Mouse (Mus musculus) cerebellum, adult 11 months (tissue): Measurements from ENCODE around the gene Tbc1d24.

Experiments used
- DNase-seq: peaks from one replicate; pipeline ENCODE4 v3.0.0; 2022

Gene Tbc1d24

DNA sequence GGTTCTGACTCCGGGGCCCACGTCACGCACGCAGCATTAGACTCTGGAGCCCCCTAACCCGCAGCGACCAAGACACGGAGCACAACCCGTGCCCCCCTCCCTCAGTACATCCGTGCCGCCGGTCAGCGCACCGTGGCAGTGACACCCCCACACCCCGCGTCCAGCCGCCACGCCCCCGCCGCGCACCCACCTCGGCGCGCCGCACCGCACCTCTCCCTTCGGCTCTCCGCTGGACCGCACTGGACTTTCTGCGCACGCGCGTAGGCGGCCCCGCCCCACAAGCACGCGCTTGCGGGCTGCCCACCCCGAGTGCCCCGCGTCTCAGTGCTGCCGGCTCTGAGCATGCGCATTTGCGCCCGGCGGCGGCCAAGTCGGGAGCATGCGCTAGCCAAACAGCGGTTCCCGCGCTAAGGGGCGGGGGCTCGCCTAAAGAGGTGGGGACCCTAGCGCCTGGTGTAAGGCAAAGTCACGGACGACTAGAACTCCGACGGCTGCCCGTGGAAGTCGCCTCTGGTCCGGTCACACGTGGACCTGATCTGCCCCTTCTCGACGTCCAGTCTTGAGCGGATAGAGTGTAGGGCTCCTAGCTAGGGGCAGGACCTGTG, at the start of gene Tbc1d24:
Gene Tbc1d24 (minus strand): TSS at position 279 of the 605 bp plus-strand sequence.
- peak; percentile 96 for DNase-seq

DNA sequence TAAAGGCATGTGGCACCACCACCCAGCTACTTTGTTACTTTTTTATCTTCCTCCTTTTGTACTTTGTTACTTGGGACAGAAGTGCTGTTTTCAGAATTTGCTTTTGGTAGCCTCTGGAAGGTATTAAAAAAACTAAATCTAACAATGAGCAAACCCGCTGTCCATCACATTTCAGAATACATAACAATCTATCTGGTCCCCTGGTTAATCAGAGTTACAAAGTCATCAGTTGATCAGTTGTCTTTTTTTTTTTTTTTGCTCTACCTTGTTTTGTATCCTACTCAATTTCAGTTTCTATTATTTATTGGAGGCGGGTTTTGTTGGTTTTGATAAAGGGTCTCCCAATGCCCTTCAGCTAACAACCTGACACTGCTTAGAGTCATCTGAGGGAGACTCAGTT, 47.0 kb upstream of the Tbc1d24 start:
- DNase-seq = no peak

DNA sequence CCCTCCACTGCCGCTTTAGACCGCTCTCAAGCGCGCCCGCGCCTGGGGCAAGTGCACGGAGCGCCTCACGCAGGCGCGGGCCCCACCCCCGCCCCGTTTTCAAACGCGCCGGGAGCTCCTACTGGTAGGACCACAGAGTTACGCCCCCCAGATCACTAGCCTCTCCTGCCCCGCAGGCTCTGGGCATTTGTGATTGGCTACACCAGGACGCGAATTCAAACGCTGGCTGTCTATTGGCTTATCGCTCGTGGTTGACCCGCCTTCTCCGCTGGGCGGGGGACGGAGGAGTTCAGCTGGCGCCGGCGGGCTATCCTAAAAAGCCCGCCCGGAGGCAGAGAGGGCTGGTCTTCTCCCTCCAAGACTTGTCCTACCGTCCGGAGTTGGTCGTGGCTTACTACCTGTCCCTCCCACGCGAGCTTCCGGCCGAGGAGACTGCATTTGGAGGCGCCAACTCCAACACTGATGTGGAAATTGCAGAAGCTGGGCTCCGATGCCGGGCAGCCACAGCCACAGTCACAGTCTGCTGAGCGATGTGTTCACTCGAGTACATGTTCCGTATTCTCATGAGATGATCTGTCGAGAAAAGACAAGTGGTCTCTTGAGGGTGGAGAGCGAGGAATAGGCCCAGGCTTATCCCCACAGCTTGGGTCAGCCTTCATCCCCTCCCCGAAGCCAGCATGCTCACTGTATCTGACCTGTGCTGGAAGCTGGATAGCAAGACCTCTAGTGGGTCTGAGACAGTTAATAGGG, 46.1 kb upstream of the Tbc1d24 start, which contains the start of gene Ccnf:
Gene Ccnf (minus strand): TSS at position 165 of the 750 bp plus-strand sequence.
- DNase-seq = peak; percentile 95

DNA sequence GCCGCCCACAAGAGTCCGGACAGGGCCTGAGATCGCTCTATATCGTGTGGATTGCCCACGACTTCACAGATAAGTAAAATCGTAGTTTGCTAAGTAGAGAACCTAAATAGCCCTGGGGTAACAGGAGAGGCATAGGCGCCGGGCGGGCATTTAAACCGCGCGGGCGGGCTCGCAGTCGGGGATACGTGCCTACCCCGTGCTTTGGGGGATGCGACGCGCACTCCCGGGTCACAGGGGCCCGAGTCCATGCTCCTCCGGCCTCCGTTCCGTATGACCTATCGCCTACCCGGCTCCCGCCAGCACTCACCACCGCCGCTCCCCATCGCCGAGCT, 45.6 kb upstream of the Tbc1d24 start:
- DNase-seq = no peak

DNA sequence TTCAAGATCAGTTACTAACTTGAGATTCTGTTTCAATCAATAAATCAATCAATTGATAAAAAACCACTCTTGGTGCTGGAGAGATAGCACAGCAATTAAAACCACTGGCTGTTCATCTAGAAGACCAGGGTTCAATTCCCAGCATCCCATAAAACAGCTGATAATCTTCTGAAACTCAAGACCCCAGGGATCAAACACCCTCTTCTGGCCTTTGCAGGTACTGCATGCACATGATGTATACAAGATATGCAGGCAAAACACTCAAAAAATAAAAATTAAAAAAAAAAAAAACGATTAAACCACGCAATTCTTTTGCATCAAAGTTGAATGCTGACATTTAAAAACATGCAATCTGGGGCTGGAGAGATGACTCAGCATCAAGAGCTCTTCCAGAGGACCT, 43.3 kb upstream of the Tbc1d24 start:
- DNase-seq = no peak

DNA sequence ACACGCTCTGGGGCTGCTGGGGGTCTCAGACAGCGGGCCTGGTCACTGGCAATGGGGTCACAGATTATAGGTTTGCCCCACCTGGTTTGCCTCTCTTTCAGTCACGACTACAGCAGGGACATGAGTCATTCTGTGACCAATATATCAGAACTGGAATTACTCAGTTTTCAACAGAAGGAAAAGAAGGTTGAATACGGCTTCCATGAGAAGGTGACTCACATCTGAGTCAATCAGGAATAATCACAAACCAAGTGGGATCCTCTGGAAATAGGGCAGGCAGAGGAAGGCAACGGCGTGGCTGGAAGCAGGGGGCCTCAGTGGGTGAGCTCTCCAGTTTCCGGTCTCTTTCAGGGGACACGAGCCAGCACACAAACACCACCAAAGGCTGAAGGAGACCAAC, 38.7 kb upstream of the Tbc1d24 start:
- DNase-seq = no peak

DNA sequence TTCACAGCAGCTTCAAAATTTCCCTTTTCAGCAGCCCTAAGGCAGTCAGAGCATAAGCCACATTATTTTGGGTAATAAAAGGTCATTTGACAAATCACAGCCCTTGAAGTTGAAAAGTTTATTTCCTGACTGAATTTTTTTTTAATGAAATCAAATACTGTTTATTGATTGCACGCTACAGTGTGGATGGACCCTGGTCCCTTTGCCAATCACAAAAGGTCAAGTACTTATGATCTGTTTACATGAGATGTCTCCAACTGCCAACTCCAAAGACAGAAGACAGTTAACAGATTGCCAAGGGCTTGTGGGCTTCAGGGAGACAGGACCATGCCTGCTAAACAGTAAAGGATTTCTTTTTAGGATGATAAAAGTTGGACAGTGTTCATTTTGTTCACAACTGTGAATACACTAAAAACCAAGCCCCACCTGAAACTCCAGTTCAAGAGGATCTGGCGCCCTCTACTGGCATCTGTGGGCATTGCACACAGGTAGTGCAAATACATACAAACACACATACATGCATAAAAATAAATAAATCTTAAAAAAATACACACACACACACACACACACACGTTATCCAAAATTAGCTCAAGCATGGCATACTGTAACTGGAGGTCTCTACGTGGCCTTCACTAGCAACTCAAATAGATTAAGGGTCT, 38.1 kb upstream of the Tbc1d24 start:
- no peak for DNase-seq

DNA sequence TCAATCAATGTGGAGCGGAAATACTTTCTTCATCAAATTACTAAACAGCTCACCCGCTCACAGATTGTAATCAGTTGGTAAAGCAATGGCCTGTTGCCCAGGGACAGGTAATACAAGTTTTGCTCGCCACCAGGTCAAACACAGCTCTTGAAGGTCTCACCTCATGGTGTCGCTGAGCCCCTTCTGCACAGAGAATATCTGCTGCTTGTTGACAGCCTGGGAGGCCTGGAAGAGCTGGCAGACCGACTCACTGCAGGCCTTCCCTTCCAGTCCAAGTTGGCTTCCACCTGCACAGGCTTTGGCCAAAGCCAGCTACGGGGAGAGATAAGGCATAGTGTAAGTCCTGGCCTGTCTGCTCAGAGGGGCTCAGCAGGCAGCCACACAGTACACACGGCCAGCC, 31.6 kb upstream of the Tbc1d24 start:
- DNase-seq = peak; percentile 66

DNA sequence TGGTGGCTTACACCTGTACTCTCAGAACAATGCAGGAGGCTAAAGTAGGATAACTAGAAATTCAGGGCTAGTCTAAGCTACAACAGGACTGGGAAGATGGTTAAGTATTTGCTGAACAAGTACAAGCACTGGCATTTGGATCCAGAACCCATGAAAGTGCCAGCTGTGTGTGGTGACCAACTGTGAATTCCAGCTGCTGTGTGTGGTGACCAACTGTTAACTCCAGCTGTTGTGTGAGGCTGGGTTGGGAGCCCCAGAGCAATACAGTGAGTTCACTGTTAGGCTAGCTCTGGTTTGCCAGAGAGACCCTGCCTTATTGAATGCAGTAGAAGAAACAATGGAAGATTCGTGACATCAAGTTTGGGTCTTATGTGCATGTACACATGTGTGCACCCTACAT, 31.1 kb upstream of the Tbc1d24 start:
- DNase-seq = no peak

DNA sequence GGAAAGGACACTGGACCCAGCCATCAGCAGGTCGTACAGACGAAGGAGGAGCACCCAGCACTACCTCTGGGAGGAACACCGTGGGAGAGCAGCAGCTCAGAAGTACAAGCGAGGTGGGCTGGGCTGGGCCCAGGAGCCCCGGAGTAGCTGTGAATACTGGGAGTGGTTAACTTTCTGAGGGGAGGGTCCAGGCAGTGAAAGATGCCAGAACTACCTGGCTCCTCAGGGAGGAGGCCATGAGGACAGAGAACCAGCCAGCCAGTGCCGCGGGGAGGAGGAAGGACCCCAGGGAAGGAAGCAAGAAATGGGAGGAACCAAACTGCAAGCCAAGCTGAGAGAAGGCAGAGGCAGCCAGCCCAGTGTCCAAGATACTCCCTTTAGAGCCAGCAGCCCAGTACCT, 22.6 kb upstream of the Tbc1d24 start:
- no peak for DNase-seq

DNA sequence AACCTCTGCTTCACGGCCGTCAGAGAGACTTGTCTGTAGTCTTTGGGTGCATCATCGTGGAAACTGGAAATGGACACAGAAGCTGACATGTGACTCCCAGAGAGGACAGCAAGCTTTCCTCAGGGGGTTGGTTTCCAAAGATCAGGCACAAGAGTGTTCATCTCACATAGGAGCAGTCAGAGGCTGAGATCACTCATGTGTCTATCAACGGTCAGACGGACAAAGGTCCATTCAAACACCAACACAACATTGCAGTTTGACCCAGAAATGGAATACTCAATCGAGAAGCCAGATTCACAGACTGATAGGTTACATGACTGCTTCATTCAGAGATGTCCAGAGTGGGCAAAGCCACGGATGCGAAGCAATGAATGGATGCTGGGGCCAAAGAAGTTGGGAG, 21.4 kb upstream of the Tbc1d24 start:
- no peak for DNase-seq

DNA sequence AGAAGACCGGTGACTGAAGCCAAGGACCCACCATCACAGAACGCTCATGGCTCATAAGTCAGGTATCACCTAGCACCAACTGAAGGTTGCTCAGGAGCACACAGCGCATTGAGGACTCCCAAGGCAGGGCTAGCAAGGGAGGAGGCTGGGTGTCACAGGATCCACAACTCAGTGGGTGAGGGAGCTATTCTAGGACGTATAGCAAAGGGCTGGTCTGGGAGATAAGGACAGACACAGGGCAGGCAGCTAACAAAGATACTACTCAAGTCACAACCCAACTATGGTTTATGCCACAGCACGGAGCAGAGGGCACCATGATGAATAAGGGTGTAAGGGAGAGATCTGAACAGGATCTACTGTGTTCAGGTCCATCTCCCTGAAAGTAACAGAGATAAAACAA, 20.5 kb upstream of the Tbc1d24 start:
- no peak for DNase-seq

DNA sequence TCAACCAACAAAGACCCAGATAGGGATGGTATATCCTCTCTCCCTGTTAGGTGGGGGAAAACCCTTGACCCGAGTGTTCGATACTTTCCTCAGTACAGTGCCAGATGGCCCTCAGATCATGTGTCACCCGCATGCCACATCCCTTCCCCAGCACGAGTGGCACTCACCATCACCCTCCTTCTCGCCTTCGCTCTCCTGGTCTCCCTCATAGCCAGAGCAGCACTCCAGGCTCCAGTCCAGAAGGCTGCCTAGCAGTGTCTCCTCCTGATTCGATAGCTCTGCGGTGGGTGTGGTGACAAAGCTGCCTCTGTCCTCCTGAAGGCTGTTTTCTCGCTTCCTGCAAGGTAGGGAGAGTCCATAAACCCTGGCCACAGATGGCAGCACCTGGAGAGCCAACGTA, 19.4 kb upstream of the Tbc1d24 start:
- no peak for DNase-seq

DNA sequence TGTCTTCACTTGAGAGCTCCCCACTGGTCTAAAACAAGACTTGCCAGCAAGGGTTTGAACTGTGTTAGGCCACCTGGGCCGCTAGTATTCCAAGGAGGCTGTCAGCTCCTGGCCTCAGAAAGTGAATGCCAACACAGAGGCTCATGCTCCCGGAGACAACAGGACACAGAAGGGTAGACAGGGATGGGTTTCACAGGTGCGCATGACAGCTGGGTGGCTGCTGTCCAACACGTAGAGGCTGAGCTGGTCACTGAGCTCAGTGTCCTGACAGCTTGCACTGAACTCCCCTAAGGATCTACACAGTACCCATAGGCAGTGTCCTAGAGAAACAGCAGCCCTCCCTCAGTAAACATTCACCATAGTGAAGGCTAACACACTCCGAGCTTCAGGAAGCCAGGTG, 18.2 kb upstream of the Tbc1d24 start:
- DNase-seq = no peak

DNA sequence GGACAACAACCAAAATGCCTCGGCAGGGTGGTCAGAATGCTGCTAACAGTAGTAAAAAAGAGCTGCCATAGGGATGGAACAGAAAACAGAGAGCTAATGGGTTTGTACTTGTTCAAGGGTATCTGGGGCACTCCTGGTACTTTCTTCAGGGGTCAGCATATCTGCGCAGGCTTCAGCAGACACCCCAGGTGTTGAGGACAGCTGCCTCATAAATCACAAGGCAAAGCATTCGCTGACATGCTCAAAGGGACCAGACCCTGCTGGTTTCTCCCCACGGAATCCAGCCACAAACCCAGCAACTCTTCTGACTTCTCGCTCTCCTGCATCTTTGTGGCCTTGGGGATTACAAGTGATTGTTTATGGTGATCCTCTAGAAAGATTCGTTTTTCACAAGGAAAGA, 17.3 kb upstream of the Tbc1d24 start:
- DNase-seq = no peak

DNA sequence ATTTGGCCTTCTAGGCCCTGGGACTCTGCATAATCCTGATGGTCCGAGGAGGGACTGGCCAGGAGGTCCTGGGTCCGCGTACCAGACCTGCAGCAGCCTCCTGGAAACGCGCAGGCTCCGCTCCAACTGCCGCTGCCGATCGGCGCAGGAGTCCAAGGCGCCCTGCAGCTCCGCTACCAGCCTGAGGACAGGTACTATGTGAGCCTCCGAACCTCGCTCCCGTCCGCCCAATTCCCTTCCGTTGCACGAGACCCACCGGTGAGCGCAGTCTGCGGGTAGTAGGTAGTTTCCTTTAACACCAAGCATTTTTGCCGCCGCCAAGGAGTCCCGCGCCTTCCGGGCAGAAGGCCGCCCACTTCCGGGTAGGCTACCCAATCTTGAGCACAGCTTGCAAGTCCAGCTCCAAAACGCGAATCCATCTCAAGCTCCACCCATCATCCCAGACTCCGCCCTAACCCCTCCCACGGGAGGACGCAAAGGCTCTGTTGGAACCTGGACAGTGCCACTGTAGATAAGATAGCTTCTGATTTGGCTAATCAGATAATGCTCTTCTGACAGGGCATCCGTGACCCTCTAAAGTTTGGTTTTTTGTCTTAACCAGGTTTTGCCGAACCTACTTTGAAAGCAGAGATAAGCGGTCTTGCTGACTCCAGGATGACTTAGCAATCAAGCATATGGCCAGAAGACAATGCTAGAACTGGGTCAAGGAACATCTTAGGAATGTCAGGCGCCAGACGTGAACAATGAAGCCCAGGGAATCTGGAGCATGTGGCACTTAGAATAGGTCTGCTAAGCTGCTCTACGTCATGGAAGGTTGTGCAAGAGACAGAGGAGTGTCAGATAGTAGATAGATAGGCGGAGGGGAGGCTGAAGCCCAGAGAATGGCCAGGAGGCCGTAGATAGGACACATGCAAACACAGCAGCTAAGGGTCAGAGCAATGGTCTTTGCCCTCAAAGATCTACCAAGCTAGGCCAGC, 15.4 kb upstream of the Tbc1d24 start, which contains the start of gene Tedc2:
Gene Tedc2 (minus strand): TSS at position 417 of the 977 bp plus-strand sequence.
- DNase-seq = peak; percentile 94

DNA sequence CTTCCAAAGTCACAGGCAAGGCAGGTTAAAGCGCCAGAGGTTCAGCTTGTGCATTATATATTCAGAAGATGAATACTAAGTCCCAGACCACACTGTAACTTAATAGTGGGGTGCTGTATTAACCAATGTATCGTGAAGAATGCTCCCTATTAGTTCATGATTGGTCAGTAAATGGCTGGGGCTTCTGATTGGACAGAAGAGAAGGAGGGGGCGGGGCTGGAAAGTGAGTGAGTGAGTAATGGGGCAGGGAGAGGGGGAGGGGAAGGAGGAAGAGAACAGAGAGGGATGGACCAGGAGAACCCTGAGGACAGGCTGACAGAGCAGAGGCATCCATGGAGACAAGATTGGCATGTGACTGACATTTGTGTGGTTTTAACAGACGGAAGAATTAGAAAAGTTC, 11.5 kb upstream of the Tbc1d24 start:
- no peak for DNase-seq

DNA sequence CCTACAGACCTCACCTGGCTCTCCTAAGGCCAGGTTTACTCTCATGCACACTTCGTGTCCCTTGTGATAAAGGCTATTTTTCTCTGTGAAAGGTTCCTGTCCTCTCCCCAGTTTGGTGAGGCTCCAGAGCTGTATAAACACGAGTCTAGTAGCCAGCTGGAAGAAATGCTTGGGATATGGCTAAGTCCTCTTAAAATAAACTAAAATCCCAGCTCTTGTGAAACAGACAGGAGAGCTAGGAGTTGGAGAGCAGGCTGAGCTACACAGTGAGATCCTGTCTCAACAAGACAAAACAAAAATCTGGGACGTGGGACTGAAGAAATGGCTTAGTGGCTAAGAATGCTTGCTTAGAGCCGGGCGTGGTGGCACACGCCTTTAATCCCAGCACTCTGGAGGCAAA, 7.8 kb upstream of the Tbc1d24 start:
- no peak for DNase-seq

DNA sequence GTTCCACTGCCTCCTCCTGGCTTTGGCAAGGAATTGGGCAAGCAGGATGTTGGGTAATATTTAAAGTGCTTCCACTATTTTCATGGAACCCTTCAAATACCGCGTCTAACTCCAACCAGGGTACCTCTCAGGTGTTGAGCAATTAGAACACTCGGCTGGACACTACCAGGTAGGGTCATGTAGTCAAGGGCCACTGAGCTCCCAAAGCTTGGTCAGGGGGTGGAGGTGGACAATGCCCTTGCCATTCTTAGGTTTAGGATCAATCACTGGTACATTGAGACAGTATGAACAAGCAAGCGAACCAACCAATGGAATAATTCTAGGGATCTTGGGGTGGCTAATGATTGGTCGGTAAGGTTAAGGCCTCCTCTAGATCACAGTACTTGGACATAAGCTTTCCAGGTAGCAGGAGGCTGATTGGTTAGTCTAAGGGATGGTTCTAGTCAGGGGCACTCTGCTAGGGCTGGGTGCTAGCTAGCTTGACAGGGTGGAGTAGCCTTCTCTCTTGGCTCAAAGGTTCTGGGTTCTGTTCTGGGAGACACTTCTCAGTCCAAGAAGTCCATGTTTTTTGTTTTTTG, 7.2 kb upstream of the Tbc1d24 start:
- DNase-seq = no peak

DNA sequence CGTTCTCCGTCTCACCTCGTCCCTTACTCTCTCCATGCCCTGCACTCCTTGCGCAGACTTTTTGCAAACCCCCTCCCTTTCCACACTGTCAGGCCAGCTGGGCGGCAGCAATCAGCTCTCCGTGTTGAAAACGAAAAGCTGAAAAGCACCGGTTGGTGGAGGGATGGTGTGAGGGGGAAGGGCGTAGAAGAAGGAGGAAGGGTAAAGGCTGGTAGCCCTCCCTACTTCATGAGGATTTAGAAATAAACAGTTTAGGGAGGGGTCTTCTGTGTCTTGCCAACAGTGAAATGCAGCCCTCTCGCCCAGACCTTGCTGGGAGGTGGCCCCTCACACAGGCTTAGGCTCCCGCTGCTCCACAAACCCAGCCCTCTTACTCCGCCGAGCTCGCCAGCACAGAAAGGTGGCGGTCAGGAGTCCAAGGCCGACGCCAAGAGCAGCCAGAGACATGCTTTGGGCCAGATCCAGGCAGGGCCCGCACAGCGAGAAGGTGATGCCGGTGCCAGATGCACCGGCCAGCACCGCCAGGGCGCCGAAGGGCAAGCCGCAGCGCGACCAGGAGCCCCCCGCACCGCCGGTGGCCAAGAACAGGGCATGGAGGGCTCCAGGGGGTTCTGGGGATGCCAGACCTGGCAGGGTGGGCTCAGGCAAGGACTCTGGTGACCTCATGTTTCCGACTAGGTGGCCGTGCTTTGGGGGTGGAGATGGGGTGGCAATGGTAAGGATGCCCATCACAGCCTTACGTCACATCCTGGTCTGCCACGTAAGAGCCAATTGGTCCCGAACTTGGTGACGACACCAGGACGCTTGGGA, 6.5 kb upstream of the Tbc1d24 start:
- DNase-seq = peak; percentile 75

DNA sequence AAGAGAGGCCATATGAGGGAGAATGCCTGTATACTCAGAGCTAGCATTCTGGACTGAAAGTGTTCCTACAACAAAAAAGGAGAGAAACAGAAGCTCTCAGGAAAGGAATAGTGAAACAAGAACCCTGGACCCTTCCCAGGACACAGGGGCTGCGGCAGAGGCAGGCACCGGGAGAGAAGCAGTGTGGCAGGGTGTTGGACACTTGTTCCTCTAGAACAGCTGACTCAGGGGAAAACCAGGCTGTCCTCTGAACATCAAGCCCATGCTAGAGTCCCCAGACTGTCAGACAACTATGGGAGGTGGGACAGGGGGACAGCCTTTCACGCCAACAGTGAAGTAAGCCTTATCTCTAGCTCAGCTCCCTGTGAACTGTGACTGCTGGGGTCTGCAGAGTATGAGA, 5.2 kb upstream of the Tbc1d24 start:
- DNase-seq = no peak

DNA sequence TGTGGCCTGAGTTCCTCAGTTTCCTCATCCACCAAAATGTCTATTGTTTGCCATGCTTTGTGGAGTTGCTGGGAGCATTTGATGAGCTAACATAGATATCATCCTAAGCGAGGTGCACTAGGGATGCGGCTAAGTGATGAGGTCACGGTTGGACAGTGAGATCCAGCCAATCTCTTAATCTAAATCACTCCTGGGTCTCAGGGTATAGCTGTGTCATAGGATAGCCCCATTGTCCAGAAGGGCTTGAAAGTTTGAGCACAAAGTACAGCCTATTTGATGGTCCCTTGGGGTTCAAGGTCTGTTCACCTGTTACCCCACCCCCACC, 4.5 kb upstream of the Tbc1d24 start:
- DNase-seq = no peak
